Mouse (Mus musculus): ENCODE measurements around the gene Alcam.

DNA sequence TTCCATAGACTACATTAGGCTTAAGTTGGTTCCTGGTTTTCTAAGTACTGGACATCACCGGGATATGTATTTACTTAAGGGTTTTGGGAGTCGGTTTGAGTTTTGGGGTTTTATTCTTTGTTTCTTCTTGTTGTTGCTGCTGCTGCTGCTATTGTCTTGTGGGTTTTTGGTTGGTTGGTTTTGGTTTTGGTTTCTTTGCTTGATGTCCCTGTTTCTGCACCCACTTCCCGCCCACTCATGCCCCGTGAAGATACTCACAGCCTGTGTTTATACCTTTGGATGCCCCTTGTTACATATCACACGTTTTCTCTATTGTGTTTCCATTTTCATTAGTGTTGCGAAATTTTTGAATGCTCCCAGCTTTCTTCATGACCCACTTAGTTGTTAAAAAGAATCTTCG, 253.8 kb downstream of the Alcam start:
- TF ChIP-seq CTCF (IDR thresholded peaks at IDR 0.05) (no peak), EP300 (IDR thresholded peaks at IDR 0.05; ENCODE audit: insufficient read depth, low read depth, low read length) (no peak), POLR2A (IDR thresholded peaks at IDR 0.05; ENCODE audit: insufficient read depth, low read depth, low read length) (no peak)
